Mouse (Mus musculus): ENCODE measurements around the gene Slc4a1. TPM values are rescaled to one million over a fixed set of nuclear protein-coding genes. Genes with fewer than 3 reads are reported as not detected.
"Not testable (repeated sequence)": the region's sequence is repeated elsewhere in the genome, so short reads cannot be mapped to it uniquely, and the experiment has no call there.

Slc4a1 gene
- polyA plus RNA-seq, 1 experiment from 2014 or later, result 7.2 TPM

- no peak for ATAC-seq (ENCODE audit: low FRiP score, low read depth)
- Histone ChIP-seq H3K27ac (no peak overlapping the region), H3K9ac (no peak overlapping the region), H3K9me3 (no peaks in the 10 kb centered on the region), H3K27me3 (peaks cover 70% of the 10 kb centered on the region), H3K36me3 (no peaks in the 10 kb centered on the region), H3K4me3 (no peak overlapping the region), H3K4me2 (replicated peaks) (no peak overlapping the region), H3K4me1 (peaks cover 26% of the 10 kb centered on the region)
- 6% methylated on average over 5 of the region's 5 CpGs for WGBS
These were observed 29.2 kb upstream of the Slc4a1 start for GRCm38 (mm10) chr11:102395250-102395649.

GRCm38 (mm10) chr11:102394421-102395124, 28.6 kb upstream of the Slc4a1 start:
- WGBS, result 80% methylated on average over 9 of the region's 9 CpGs
- H3K9me3 ChIP-seq, result no peaks in the 10 kb centered on the region
- H3K9ac ChIP-seq, result no peak overlapping the region
- ATAC-seq (ENCODE audit: low FRiP score, low read depth), result no peak
- H3K4me1 ChIP-seq, result peaks cover 20% of the 10 kb centered on the region
- no peak overlapping the region; the same call in 1 of the 2 replicates for H3K4me2 ChIP-seq (replicated peaks)
- H3K4me3 ChIP-seq, result no peak overlapping the region
- H3K27me3 ChIP-seq, result peaks cover 63% of the 10 kb centered on the region
- H3K36me3 ChIP-seq, result no peaks in the 10 kb centered on the region
- H3K27ac ChIP-seq, result no peak overlapping the region

- H3K9ac ChIP-seq, result peak overlapping the region; percentile 59
- H3K4me2 ChIP-seq (replicated peaks), result peak overlapping the region; percentile 91
- H3K27ac ChIP-seq, result no peak overlapping the region
- WGBS, result 9% methylated on average over 17 of the region's 17 CpGs
- peak overlapping the region; percentile 44 for H3K4me3 ChIP-seq
- no peaks in the 10 kb centered on the region for H3K36me3 ChIP-seq
- no peaks in the 10 kb centered on the region for H3K9me3 ChIP-seq
- H3K4me1 ChIP-seq, result peaks cover 17% of the 10 kb centered on the region
- peaks cover 56% of the 10 kb centered on the region for H3K27me3 ChIP-seq
- 0 out of 2 replicates have a peak, but pooled peaks have one; percentile 24 for ATAC-seq (ENCODE audit: low FRiP score, low read depth)
These were observed 27.9 kb upstream of the Slc4a1 start for GRCm38 (mm10) chr11:102393719-102394420.

- under 1% methylated on average over 34 of the region's 34 CpGs for WGBS
- peak within 1 kb of the TSS; percentile 59 for H3K9ac ChIP-seq
- H3K9me3 ChIP-seq, result no peaks in the 10 kb centered on the region
- peaks cover 17% of the 10 kb centered on the region for H3K4me1 ChIP-seq
- peak; percentile 86 for ATAC-seq (ENCODE audit: low FRiP score, low read depth)
- no peak within 1 kb of the TSS for H3K27ac ChIP-seq
- no peaks in the 10 kb centered on the region for H3K36me3 ChIP-seq
- H3K27me3 ChIP-seq, result peaks cover 50% of the 10 kb centered on the region
- H3K4me3 ChIP-seq, result peak within 1 kb of the TSS; percentile 44
- H3K4me2 ChIP-seq (replicated peaks), result peak within 1 kb of the TSS; percentile 91
These were observed 27.2 kb upstream of the Slc4a1 start, which contains the start of gene Rundc3a for GRCm38 (mm10) chr11:102393238-102393634. Gene Rundc3a, plus strand, starts transcription at chr11:102393403.

GRCm38 (mm10) chr11:102392441-102393237, 26.6 kb upstream of the Slc4a1 start:
- Histone ChIP-seq H3K4me1 (peaks cover 17% of the 10 kb centered on the region), H3K27me3 (peaks cover 44% of the 10 kb centered on the region), H3K4me3 (peak overlapping the region; percentile 44), H3K9ac (no peak overlapping the region), H3K9me3 (no peaks in the 10 kb centered on the region), H3K27ac (no peak overlapping the region), H3K36me3 (no peaks in the 10 kb centered on the region), H3K4me2 (replicated peaks) (peak overlapping the region; percentile 91)
- WGBS, result 18% methylated on average over 15 of the region's 15 CpGs
- peak; percentile 67 for ATAC-seq (ENCODE audit: low FRiP score, low read depth)

GRCm38 (mm10) chr11:102389436-102389835, 23.4 kb upstream of the Slc4a1 start:
- H3K9ac ChIP-seq; H3K36me3 ChIP-seq; H3K9me3 ChIP-seq; H3K27ac ChIP-seq; H3K4me3 ChIP-seq; H3K4me2 ChIP-seq (replicated peaks); ATAC-seq (ENCODE audit: low FRiP score, low read depth): not testable (repeated sequence)
- Histone ChIP-seq H3K27me3 (peaks cover 17% of the 10 kb centered on the region), H3K4me1 (peaks cover 17% of the 10 kb centered on the region)
- WGBS, result 88% methylated on average over 4 of the region's 5 CpGs

- ATAC-seq (ENCODE audit: low FRiP score, low read depth), result no peak
- Histone ChIP-seq H3K4me2 (replicated peaks) (no peak overlapping the region), H3K9me3 (no peaks in the 10 kb centered on the region), H3K36me3 (no peaks in the 10 kb centered on the region), H3K9ac (no peak overlapping the region), H3K4me1 (no peaks in the 10 kb centered on the region), H3K4me3 (no peak overlapping the region), H3K27ac (no peak overlapping the region), H3K27me3 (0 out of 2 replicates have a peak, but pooled peaks cover 5% of the 10 kb centered on the region)
- WGBS, result 66% methylated on average over 5 of the region's 5 CpGs
These were observed 20.1 kb upstream of the Slc4a1 start for GRCm38 (mm10) chr11:102386121-102386520.

- 53% methylated on average over 4 of the region's 4 CpGs for WGBS
- H3K4me2 ChIP-seq (replicated peaks), result no peak overlapping the region
- no peaks in the 10 kb centered on the region for H3K9me3 ChIP-seq
- no peaks in the 10 kb centered on the region for H3K36me3 ChIP-seq
- H3K27me3 ChIP-seq, result 0 out of 2 replicates have a peak, but pooled peaks cover 5% of the 10 kb centered on the region
- no peak overlapping the region for H3K27ac ChIP-seq
- H3K4me1 ChIP-seq, result no peaks in the 10 kb centered on the region
- no peak overlapping the region for H3K4me3 ChIP-seq
- ATAC-seq (ENCODE audit: low FRiP score, low read depth), result no peak
- no peak overlapping the region for H3K9ac ChIP-seq
These were observed 19.1 kb upstream of the Slc4a1 start for GRCm38 (mm10) chr11:102385075-102385474.

GRCm38 (mm10) chr11:102384418-102384817, 18.4 kb upstream of the Slc4a1 start:
- Histone ChIP-seq H3K36me3 (no peaks in the 10 kb centered on the region), H3K27me3 (0 out of 2 replicates have a peak, but pooled peaks cover 5% of the 10 kb centered on the region), H3K9ac (no peak overlapping the region), H3K4me3 (no peak overlapping the region), H3K4me1 (no peaks in the 10 kb centered on the region), H3K27ac (no peak overlapping the region), H3K9me3 (no peaks in the 10 kb centered on the region), H3K4me2 (replicated peaks) (no peak overlapping the region)
- ATAC-seq (ENCODE audit: low FRiP score, low read depth), result no peak
- WGBS, result 69% methylated on average over 2 of the region's 2 CpGs

- Histone ChIP-seq H3K4me2 (replicated peaks) (no peak overlapping the region), H3K27ac (no peak overlapping the region), H3K9me3 (no peaks in the 10 kb centered on the region; the same call in 1 of the 2 replicates), H3K9ac (no peak overlapping the region), H3K4me1 (no peaks in the 10 kb centered on the region), H3K4me3 (no peak overlapping the region), H3K36me3 (no peaks in the 10 kb centered on the region), H3K27me3 (0 out of 2 replicates have a peak, but pooled peaks cover 5% of the 10 kb centered on the region)
- no peak for ATAC-seq (ENCODE audit: low FRiP score, low read depth)
- WGBS, result 76% methylated on average over 1 of the region's 1 CpGs
These were observed 17.5 kb upstream of the Slc4a1 start for GRCm38 (mm10) chr11:102383365-102384136.

GRCm38 (mm10) chr11:102382794-102383193, 16.8 kb upstream of the Slc4a1 start:
- Histone ChIP-seq H3K9me3 (no peaks in the 10 kb centered on the region; the same call in 1 of the 2 replicates), H3K27ac (no peak overlapping the region), H3K4me2 (replicated peaks) (no peak overlapping the region), H3K4me3 (no peak overlapping the region), H3K27me3 (0 out of 2 replicates have a peak, but pooled peaks cover 5% of the 10 kb centered on the region), H3K9ac (no peak overlapping the region), H3K4me1 (no peaks in the 10 kb centered on the region), H3K36me3 (no peaks in the 10 kb centered on the region)
- WGBS, result 85% methylated on average over 3 of the region's 3 CpGs
- ATAC-seq (ENCODE audit: low FRiP score, low read depth), result no peak
